Mouse (Mus musculus): ENCODE data around the gene Pcif1.

Pcif1 gene

GRCm38 (mm10) chr2:164924100-164924857 lies 45.2 kb downstream of the Pcif1 start:
- DNase-seq: peak; percentile 91

- no peak for DNase-seq
Observed at GRCm38 (mm10) chr2:164930706-164931581, 51.8 kb downstream of the Pcif1 start.

- DNase-seq: no peak
Observed at GRCm38 (mm10) chr2:164933534-164933933, 54.4 kb downstream of the Pcif1 start.

GRCm38 (mm10) chr2:164935991-164936390 lies 56.9 kb downstream of the Pcif1 start:
- DNase-seq: peak; percentile 24

- peak; percentile 85 for DNase-seq
Observed at GRCm38 (mm10) chr2:164938146-164939091, 59.3 kb downstream of the Pcif1 start.

- peak; percentile 58 for DNase-seq
Observed at GRCm38 (mm10) chr2:164939106-164939505, 60.0 kb downstream of the Pcif1 start.

GRCm38 (mm10) chr2:164940140-164940830 lies 61.2 kb downstream of the Pcif1 start, which contains the start of gene Mmp9:
Gene Mmp9 (plus strand): TSS chr2:164940780.
- peak; percentile 23 for DNase-seq

- no peak for DNase-seq
Observed at GRCm38 (mm10) chr2:164942692-164943290, 63.7 kb downstream of the Pcif1 start.
